Mouse (Mus musculus) midbrain, embryonic 13.5 days (tissue): ENCODE results near the gene Fbxl13. TPM values are rescaled to one million over a fixed set of nuclear protein-coding genes. Genes with fewer than 3 reads are reported as not detected.

Experiments
- ATAC-seq: fragments of 200-750 bp; cut with Nextera tagmentation; 2 replicates; pipeline ENCODE4 v1.8.0; 2017; ENCODE audit warnings: mild to moderate bottlenecking, moderate TSS enrichment, moderate library complexity
- H3K27ac ChIP-seq: fragments of 300-500 bp; sonication (generic); 2 replicates; pipeline ENCODE4 v1.5.1; 2015; ENCODE audit warnings: inconsistent platforms, mild to moderate bottlenecking, moderate library complexity
- H3K27me3 ChIP-seq: fragments of 300-500 bp; sonication (generic); 2 replicates; pipeline ENCODE4 v1.6.1; 2015; ENCODE audit warnings: mild to moderate bottlenecking, inconsistent platforms
- H3K36me3 ChIP-seq: fragments of 300-500 bp; sonication (generic); 2 replicates; pipeline ENCODE4 v1.6.1; 2015; ENCODE audit warnings: mild to moderate bottlenecking, inconsistent platforms
- H3K4me1 ChIP-seq: fragments of 300-500 bp; sonication (generic); replicated peaks from 2 replicates; pipeline ENCODE4 v1.6.1; 2015; ENCODE audit warnings: inconsistent platforms
- H3K4me2 ChIP-seq: fragments of 300-500 bp; sonication (generic); replicated peaks from 2 replicates; pipeline ENCODE4 v1.6.1; 2015; ENCODE audit warnings: moderate library complexity, mild to moderate bottlenecking, inconsistent platforms
- H3K4me3 ChIP-seq: fragments of 300-500 bp; sonication (generic); replicated peaks from 2 replicates; pipeline ENCODE4 v1.5.1; 2015; ENCODE audit warnings: mild to moderate bottlenecking, inconsistent platforms
- H3K9ac ChIP-seq: fragments of 300-500 bp; sonication (generic); replicated peaks from 2 replicates; pipeline ENCODE4 v1.6.1; 2015; ENCODE audit warnings: mild to moderate bottlenecking, inconsistent platforms
- H3K9me3 ChIP-seq: fragments of 300-500 bp; sonication (generic); 2 replicates; pipeline ENCODE4 v1.6.1; 2016; ENCODE audit warnings: mild to moderate bottlenecking, inconsistent platforms
- WGBS: fragments of 180-500 bp; shearing (Covaris S2); methylation state at CpG from one replicate; pipeline ENCODE4 v1.1.7; 2015; 5-methylcytosine and 5-hydroxymethylcytosine counted together
- polyA plus RNA-seq: library from polyadenylated mRNA; unstranded; fragments of >200 nt; fragmentation: Nextera tagmentation; extraction: Ambion mirVana; gene quantifications from 2 replicates; pipeline ENCODE4 v1.2.1, GENCODE M21; 2015

Fbxl13 gene
- polyA plus RNA-seq: 0.30 and 0.50 TPM in 2 replicates

DNA sequence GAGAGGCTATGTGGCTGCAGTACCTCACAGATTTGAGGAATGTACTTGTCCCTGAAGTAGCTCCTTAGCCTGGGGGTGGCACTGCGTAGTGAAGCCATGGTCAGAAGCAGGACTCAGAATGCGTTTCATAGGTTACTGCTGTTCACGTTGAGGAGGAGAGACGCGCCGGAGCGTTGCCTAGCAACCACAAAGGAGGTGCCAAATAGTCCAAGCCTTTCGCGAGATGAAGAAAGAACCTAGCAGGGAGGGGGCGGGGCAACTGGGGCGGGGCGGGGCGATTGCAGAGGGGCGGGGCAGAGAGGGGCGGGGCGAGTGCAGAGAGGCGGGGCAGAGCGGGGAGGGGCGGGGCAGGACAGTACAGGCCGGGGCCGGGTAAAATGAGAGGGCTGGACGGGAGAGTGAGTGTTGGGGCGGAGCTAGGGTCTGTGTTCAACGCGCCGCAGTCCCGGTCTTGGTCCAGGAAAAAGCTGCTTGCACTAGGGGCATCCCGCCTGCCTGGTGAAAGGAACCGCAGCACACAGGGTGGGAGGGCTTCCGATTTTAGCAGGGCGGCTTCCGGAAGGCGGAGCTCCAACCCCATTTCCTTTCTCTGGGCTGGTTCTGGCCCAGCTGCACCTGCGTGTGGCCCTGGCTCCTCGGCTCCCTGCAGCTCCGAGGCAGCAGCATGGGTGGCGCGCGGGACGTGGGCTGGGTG, at the start of gene Fbxl13, which contains the start of gene Armc10:
Gene Fbxl13, minus strand, starts transcription at position 196 of the 694 bp plus-strand sequence.
Gene Armc10, plus strand, starts transcription at position 375 of the 694 bp plus-strand sequence.
- Histone ChIP-seq H3K36me3 (peaks cover 26% of the 10 kb centered on the region), H3K27me3 (peaks cover 8% of the 10 kb centered on the region; the same call in 1 of the 2 replicates), H3K9me3 (no peaks in the 10 kb centered on the region), H3K27ac (peak within 1 kb of the TSS; percentile 94), H3K4me1 (peaks cover 22% of the 10 kb centered on the region), H3K4me2 (peak within 1 kb of the TSS; percentile 90), H3K9ac (peak within 1 kb of the TSS; percentile 95), H3K4me3 (peak within 1 kb of the TSS; percentile 90)
- ATAC-seq: peak; percentile 98
- WGBS: under 1% methylated on average over 38 of the region's 40 CpGs

DNA sequence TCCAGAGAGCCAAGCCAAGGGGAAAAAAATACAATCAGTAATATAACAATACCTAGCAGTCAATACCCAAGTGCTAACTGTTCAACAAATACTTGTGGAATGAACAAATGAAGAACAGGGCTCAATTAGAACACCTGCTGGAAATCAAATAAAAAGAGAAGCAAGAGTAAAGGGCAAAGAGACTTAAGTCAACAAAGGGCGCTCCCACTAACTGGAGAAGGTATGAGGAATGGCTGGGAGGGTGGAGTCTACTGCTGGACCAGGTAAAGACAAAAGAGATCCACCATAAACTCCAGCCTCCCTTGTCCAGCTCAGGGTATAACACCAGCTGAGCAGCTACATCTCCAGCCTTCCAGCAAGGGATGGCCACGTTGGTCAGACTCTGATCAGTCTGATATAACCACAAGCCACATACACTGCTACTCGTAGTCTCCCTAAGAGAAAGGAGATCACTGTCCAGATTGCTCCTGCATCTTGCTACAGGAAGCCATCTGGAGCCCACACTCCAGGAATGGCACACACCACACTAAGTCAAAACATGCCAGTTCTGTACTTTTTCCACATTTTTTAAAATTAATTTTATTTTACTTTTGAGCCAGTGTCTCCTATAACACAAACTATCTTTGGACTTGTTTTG, 49.5 kb upstream of the Fbxl13 start:
- Histone ChIP-seq H3K9me3 (no peaks in the 10 kb centered on the region), H3K27me3 (no peaks in the 10 kb centered on the region), H3K36me3 (no peaks in the 10 kb centered on the region), H3K9ac (no peak overlapping the region), H3K4me3 (no peak overlapping the region), H3K4me2 (no peak overlapping the region), H3K4me1 (peaks cover 7% of the 10 kb centered on the region; the same call in 1 of the 2 replicates), H3K27ac (no peak overlapping the region)
- WGBS: 93% methylated on average over 3 of the region's 3 CpGs
- no peak for ATAC-seq

DNA sequence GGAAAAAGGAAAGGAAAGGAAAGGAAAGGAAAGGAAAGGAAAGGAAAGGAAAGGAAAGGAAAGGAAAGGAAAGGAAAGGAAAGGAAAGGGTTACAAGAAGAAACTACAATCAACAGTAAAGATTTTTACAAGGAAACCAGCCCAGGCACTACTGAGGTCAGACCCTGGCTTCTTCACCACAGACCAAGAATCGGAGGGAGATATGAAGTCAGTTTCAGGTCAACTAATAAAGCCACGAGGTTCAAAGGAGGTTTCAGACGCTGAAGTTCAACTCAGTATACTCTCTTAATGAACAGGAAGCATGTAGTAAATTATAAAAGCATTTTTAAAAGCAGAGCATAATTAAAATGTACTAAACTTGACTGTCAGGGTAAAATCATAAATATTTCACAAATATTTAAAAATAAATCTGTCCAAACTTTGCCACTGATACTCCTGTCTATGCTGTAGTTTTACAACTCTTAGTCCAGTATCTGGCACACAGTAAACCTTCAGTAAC, 48.0 kb upstream of the Fbxl13 start:
- no peak overlapping the region for H3K4me2 ChIP-seq
- WGBS: 82% methylated on average over 3 of the region's 3 CpGs
- ATAC-seq: no peak
- no peaks in the 10 kb centered on the region for H3K9me3 ChIP-seq
- no peaks in the 10 kb centered on the region for H3K27me3 ChIP-seq
- H3K27ac ChIP-seq: no peak overlapping the region
- peaks cover 9% of the 10 kb centered on the region; the same call in 1 of the 2 replicates for H3K36me3 ChIP-seq
- H3K9ac ChIP-seq: no peak overlapping the region
- H3K4me1 ChIP-seq: peaks cover 4% of the 10 kb centered on the region; the same call in 1 of the 2 replicates
- no peak overlapping the region for H3K4me3 ChIP-seq

DNA sequence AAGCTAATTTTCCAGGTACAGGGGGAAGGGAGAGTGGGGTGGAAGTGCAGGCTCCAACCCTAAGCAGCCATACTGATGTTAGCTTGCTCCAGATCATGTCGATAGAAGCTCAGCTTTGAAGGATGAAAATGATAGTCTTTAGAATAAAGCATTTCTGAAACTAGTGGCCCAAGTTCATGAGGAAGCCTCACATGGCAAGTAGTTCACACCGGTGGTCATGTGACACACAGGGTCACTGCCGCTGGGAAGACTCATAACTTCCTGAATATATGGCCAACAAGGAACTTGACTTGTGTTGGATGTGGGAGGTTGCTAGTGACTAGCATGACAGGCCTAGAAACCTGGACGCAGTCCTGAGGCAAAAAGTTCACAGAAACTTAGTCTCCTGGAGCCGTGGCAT, 46.8 kb upstream of the Fbxl13 start:
- no peak for ATAC-seq
- Histone ChIP-seq H3K4me2 (no peak overlapping the region), H3K27me3 (no peaks in the 10 kb centered on the region), H3K4me3 (no peak overlapping the region), H3K9me3 (no peaks in the 10 kb centered on the region), H3K4me1 (no peaks in the 10 kb centered on the region), H3K36me3 (peaks cover 9% of the 10 kb centered on the region; the same call in 1 of the 2 replicates), H3K9ac (no peak overlapping the region), H3K27ac (no peak overlapping the region)
- WGBS: 94% methylated on average over 5 of the region's 5 CpGs

DNA sequence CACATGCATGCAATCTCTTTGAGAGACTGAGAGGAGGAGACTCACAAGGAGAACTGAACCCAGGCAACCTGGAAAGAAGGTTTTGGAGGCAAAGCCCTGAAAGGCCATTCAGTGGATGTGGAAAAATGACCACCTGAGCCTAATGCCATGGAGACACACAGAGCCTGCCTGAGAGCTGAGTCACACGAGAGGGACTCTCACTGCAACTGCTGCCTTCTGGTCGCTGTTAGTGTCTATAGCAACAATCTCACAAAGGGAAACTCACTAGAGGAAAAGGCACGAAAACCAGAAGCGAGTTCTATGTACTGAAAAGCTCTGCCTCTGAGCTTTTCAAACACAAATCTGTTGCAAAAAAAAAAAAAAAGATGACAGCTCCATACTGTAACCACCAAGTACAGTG, 41.6 kb upstream of the Fbxl13 start:
- H3K36me3 ChIP-seq: peaks cover 22% of the 10 kb centered on the region; the same call in 1 of the 2 replicates
- H3K27me3 ChIP-seq: no peaks in the 10 kb centered on the region
- H3K27ac ChIP-seq: no peak overlapping the region
- H3K4me3 ChIP-seq: no peak overlapping the region
- 66% methylated on average over 4 of the region's 4 CpGs for WGBS
- no peak overlapping the region for H3K9ac ChIP-seq
- no peaks in the 10 kb centered on the region for H3K4me1 ChIP-seq
- no peak for ATAC-seq
- H3K9me3 ChIP-seq: 0 out of 2 replicates have a peak, but pooled peaks cover 2% of the 10 kb centered on the region
- no peak overlapping the region for H3K4me2 ChIP-seq

DNA sequence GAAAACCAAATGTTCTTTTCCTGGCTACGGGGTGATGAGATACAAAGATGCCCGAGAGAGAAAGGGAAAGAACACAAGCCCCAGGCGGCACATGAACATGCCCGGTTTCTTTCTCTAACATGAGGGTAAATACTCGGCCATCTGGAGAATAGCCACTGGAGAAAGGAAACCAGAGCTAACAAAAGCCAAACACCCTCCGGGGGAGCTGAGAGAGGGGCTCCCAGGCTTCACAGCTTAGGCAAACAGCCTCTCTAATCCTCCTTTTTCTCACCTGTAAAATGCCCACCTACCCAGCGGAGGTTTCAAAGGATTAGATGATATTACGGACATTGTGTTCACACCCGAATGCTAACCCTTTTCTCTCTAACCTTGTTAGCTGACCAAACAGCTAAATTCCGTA, 39.6 kb upstream of the Fbxl13 start:
- Histone ChIP-seq H3K4me1 (no peaks in the 10 kb centered on the region), H3K27me3 (no peaks in the 10 kb centered on the region), H3K4me2 (no peak overlapping the region), H3K36me3 (peaks cover 22% of the 10 kb centered on the region; the same call in 1 of the 2 replicates), H3K9ac (no peak overlapping the region), H3K9me3 (0 out of 2 replicates have a peak, but pooled peaks cover 2% of the 10 kb centered on the region), H3K4me3 (no peak overlapping the region), H3K27ac (no peak overlapping the region)
- WGBS: 77% methylated on average over 10 of the region's 10 CpGs
- no peak for ATAC-seq

DNA sequence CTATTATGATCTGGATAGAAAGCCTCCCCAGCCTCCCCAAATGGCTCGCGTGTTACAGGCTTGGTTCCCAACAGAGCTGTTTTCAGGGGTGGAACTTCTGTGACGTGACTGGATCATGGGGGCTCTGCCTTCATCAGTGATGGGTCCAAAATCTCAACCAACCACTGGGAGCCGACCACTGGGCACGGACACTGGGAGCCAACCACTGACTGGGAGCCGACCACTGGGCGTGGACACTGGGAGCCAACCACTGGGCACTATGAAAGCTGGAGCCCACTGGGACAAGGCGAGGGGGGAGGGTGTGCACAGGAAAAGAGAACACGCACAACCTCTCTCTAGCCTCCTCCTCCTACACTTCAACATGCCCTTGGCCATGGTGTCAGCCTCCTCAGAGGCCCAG, 38.4 kb upstream of the Fbxl13 start:
- H3K4me1 ChIP-seq: no peaks in the 10 kb centered on the region
- 0 out of 2 replicates have a peak, but pooled peaks cover 2% of the 10 kb centered on the region for H3K9me3 ChIP-seq
- no peak overlapping the region for H3K9ac ChIP-seq
- H3K4me3 ChIP-seq: no peak overlapping the region
- peaks cover 17% of the 10 kb centered on the region; the same call in 1 of the 2 replicates for H3K36me3 ChIP-seq
- WGBS: 95% methylated on average over 9 of the region's 9 CpGs
- no peak overlapping the region for H3K4me2 ChIP-seq
- no peaks in the 10 kb centered on the region for H3K27me3 ChIP-seq
- no peak overlapping the region for H3K27ac ChIP-seq
- ATAC-seq: no peak

DNA sequence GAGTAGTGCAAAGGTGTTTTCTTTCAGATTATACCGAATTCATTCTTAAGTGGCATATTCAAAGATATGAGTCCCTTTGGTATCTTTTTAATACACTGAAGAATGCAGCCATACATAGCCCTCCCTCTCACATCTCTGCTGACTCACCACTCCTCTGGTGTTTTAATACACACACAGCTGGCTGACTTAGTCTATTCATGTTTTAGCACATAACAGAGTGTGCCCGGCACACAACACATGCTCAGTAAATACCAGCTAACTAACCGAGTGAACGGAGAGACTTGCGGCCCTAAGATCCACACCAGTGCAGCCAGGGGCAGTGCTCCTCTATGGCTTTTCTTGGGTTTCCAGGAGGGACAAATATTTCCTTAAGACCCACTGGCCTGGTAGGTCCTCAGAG, 35.5 kb upstream of the Fbxl13 start:
- no peak overlapping the region for H3K4me2 ChIP-seq
- 91% methylated on average over 5 of the region's 5 CpGs for WGBS
- no peak overlapping the region for H3K4me3 ChIP-seq
- 0 out of 2 replicates have a peak, but pooled peaks cover 2% of the 10 kb centered on the region for H3K9me3 ChIP-seq
- H3K27me3 ChIP-seq: no peaks in the 10 kb centered on the region
- no peaks in the 10 kb centered on the region for H3K4me1 ChIP-seq
- no peak for ATAC-seq
- no peak overlapping the region for H3K27ac ChIP-seq
- H3K9ac ChIP-seq: no peak overlapping the region
- H3K36me3 ChIP-seq: peaks cover 23% of the 10 kb centered on the region

DNA sequence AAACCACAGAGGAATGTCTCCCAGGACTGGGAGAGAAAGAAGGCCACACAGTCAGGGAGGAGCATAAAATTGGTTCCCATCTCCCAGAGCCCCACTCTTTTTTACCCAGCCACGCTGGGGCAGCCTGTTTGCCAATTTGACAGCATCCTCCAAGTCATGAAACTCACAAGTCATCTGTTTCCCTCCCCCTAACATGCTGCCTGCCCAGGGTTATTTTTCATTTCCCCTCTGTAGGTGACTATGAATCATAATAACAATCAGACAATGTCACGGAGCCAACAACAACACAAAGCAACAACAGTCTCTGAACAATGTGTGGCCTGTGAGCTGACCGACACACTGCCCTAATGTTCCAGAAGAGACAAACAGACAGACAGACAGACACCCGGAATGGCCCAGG, 34.6 kb upstream of the Fbxl13 start:
- Histone ChIP-seq H3K4me2 (no peak overlapping the region), H3K4me3 (no peak overlapping the region), H3K27me3 (no peaks in the 10 kb centered on the region), H3K27ac (no peak overlapping the region), H3K36me3 (peaks cover 32% of the 10 kb centered on the region), H3K9me3 (0 out of 2 replicates have a peak, but pooled peaks cover 2% of the 10 kb centered on the region), H3K9ac (no peak overlapping the region), H3K4me1 (no peaks in the 10 kb centered on the region)
- no peak for ATAC-seq
- 92% methylated on average over 4 of the region's 4 CpGs for WGBS

DNA sequence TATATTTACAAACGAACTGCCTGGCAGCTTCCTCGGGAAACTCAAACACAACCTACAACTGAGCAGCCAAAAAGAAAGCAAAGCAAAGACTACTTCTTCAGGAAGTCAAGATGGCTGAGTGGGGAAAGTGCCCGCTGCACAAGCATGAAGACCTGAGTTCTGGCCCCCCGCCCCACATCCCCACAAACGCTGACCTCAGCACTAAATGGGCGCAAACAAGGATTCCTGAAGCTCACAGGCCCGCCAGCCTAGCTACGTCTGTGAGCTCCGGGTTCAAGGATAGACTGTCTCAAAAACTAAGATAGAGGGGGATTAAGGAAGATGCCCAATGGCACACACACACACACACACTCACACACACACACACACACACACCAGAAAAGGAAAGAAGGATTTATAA, 32.9 kb upstream of the Fbxl13 start:
- peaks cover 33% of the 10 kb centered on the region for H3K36me3 ChIP-seq
- H3K4me1 ChIP-seq: 0 out of 2 replicates have a peak, but pooled peaks cover 2% of the 10 kb centered on the region
- ATAC-seq: no peak
- H3K4me3 ChIP-seq: no peak overlapping the region
- WGBS: 96% methylated on average over 9 of the region's 9 CpGs
- H3K4me2 ChIP-seq: no peak overlapping the region
- H3K27me3 ChIP-seq: no peaks in the 10 kb centered on the region
- H3K9ac ChIP-seq: no peak overlapping the region
- H3K9me3 ChIP-seq: no peaks in the 10 kb centered on the region
- H3K27ac ChIP-seq: no peak overlapping the region

DNA sequence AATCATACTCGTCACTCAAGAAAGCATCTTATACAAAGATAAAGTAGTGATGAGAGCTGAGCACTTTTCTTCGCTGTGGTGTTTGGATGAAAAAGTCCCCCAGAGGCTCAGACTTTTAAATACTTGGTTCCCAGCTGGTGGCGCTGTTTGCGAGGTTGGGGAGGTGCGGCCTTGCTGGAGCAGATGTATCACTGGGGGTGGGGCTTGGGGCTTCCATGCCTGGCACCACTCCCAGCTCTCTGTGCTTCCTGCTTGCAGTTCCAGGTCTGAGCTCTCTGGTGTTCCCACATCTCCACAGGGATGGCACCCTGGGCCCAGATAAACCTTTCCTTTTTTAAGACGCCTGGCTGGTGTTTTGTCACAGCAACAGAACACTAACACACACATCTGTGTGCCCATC, 32.5 kb upstream of the Fbxl13 start:
- 92% methylated on average over 6 of the region's 6 CpGs for WGBS
- H3K9ac ChIP-seq: no peak overlapping the region
- no peak overlapping the region for H3K4me3 ChIP-seq
- no peak for ATAC-seq
- peaks cover 30% of the 10 kb centered on the region for H3K36me3 ChIP-seq
- no peak overlapping the region for H3K4me2 ChIP-seq
- H3K27me3 ChIP-seq: no peaks in the 10 kb centered on the region
- no peaks in the 10 kb centered on the region for H3K9me3 ChIP-seq
- H3K27ac ChIP-seq: no peak overlapping the region
- 0 out of 2 replicates have a peak, but pooled peaks cover 2% of the 10 kb centered on the region for H3K4me1 ChIP-seq

DNA sequence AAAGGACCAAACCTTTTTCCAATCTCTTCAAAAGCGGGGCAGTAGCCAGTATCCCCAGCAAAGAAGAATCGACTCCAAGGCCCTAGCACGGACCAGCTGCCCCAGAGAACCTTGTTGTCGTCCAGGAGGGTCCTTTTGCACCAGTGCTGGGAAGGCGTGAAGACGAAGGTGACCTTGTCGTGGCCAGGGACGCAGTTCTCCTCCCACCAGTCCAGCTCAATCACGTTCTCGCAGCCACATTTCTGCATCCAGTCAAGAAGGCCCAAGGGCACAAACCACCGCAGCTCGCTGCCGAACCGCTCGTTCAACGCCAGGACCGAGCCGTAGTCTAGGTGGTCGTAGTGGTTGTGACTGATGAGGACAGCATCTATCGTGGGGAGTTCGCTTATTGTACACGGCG, 30.1 kb upstream of the Fbxl13 start:
- ATAC-seq: no peak
- H3K4me3 ChIP-seq: no peak overlapping the region
- no peak overlapping the region for H3K27ac ChIP-seq
- H3K9ac ChIP-seq: no peak overlapping the region
- H3K36me3 ChIP-seq: peaks cover 34% of the 10 kb centered on the region
- 0 out of 2 replicates have a peak, but pooled peaks cover 2% of the 10 kb centered on the region for H3K4me1 ChIP-seq
- no peak overlapping the region for H3K4me2 ChIP-seq
- no peaks in the 10 kb centered on the region for H3K27me3 ChIP-seq
- H3K9me3 ChIP-seq: no peaks in the 10 kb centered on the region
- 95% methylated on average over 23 of the region's 23 CpGs for WGBS
